Mouse (Mus musculus): Measurements from ENCODE around the gene Tinag.
"Not testable (repeated sequence)": the region's sequence is repeated elsewhere in the genome, so short reads cannot be mapped to it uniquely, and the experiment has no call there.

Gene Tinag

DNA sequence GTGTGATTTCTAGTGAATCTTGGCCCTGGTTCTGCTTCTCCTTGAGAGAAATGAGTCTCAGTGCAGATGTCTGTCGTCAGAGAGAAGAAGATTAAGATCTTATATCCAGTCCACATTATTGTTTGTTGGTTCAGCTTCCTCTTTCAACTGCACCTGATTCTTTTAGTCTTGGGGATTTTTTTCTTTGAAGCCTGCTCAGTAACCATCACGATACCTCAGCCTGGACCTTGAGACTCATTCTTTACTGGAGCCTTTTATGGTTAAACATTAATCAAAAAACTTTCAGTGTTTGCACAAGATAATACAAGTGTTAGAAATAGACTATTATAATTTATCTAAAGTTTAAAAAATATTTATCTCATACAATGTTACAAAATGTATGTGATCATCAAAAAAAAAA lies at the start of gene Tinag:
Tinag (minus strand) TSS at position 210 of the 400 bp plus-strand sequence.
- no peak for DNase-seq (ENCODE audit: low read depth, low spot score)

DNA sequence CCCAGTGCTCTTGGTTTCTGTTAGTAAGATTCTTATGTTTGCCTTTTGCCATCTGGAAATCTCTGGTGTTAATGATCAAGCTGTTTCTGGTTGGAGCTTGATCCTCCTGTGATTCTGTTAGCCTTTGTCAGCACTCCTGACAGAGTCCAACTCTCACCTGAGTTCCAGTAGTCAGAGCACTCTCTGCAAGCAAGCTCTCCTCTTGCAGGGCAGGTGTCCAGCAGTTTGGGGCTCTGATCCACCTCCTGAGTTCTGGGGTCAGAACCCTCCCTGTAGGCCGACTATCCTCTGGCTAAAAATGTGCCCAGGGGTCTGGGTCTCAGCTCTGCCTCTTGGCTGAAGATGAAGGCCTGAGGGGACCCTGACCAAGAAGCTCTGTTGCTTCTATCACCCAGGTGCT lies 37.6 kb upstream of the Tinag start:
- not testable (repeated sequence) for DNase-seq (ENCODE audit: low read depth, low spot score)

GRCm38 (mm10) chr9:77071676-77072075 lies 26.1 kb upstream of the Tinag start:
- no peak for DNase-seq (ENCODE audit: low read depth, low spot score)

GRCm38 (mm10) chr9:77056611-77057010 lies 11.0 kb upstream of the Tinag start:
- peak; percentile 24 for DNase-seq (ENCODE audit: low read depth, low spot score)

DNA sequence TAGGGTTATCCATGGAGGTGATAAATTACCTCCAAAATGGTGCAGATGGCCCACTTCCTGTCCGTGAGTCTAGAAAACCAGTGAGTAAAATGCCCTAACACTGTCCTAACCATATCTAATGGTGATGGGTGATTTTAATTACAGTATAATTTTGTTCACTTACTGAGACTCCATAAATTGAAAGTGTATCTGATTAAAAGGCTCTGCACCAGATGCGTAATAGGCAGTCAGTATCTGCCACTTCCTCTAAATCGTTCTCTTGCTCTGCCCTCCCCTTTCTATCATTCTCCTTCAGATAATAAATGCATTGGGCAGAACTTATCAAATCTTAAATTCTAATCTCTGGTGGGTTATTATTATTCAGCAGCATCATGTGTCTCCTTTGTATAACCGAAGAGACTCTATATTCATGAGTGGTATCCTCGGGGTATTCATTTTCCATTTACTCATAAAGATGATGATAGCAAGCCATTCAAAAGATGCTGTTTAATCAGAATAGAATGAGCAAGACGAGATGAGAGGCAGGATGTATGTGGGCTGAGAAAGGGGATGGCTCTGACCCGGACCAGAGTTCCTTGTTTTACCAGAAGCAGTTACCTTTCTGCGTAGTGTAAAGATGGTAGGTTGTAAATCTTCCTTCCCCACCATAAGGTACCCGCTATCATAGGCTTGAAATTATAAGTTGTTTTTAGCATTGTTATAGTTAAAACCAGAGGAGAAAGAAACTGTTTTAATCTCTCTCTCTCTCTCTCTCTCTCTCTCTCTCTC lies 9.0 kb upstream of the Tinag start:
- DNase-seq (ENCODE audit: low read depth, low spot score), result no peak

DNA sequence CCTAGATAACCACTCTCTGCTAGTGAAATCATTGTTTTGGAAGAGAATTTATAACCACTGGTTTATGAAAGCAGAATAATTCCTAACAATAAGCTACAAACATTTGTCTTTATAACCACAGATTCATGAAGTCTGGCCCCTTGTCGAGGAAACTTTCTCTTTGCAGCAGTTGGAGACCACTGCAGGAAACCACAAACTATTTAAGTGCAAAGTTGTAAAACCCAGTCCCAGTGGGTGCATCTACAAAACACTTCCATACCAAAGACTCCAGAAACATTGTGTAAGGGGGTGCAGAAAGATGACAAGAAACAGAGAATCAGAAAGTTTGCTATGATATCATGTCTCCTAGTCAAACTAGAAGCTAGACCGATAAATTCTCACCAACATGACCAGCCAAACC lies 5.8 kb upstream of the Tinag start:
- no peak for DNase-seq (ENCODE audit: low read depth, low spot score)

GRCm38 (mm10) chr9:77049669-77050068 lies 4.1 kb upstream of the Tinag start:
- DNase-seq (ENCODE audit: low read depth, low spot score), result no peak

DNA sequence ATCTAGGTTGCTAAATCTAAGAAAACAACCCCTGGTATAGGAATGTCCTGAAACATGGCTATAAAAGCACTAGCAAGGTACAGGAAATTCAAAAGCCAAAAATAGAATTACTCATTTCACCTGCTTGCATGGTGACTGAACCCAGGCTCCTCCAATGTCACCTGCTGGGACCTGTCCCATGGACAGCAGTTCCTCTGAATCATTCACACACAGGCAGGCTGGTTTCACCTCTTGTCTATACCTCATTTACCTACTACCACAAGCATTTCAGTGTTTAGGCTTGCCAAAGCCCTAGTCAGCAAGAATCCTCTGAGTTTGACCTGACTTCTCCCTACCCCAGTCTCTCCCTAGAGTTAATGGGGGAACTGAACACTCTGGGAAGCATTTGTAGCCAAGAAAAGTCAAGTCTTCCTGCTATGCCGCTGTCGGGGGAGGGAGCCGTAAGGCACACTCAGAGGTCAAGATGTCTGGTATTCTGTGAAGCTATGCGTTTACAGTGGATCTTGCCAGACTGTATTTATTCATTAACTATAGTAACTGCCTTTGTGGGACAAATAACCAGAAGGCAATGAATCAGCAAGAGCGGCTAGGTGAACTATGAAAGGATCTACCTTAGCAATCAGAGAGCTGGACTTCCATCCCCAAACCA lies 597 bp upstream of the Tinag start:
- DNase-seq (ENCODE audit: low read depth, low spot score), result no peak

DNA sequence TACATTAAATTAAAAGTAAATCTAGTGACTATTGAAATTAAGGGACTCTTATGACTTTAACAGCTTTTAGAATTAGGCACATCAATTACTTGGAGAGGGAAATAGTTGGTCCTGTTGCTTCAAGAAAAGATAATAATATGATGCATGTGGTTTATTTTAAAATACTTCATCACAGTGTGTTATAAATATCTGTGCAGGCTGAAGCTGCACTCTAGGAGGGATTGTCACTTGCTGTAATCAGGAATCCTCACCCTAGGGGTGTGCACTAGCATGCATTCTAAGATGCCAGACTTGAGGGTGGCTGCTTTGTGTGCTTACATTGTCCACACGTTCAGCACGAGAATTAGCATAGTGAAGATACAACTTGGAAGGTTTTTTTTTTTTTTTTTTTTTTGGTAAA lies 10.2 kb downstream of the Tinag start:
- peak; percentile 17 for DNase-seq (ENCODE audit: low read depth, low spot score)

DNA sequence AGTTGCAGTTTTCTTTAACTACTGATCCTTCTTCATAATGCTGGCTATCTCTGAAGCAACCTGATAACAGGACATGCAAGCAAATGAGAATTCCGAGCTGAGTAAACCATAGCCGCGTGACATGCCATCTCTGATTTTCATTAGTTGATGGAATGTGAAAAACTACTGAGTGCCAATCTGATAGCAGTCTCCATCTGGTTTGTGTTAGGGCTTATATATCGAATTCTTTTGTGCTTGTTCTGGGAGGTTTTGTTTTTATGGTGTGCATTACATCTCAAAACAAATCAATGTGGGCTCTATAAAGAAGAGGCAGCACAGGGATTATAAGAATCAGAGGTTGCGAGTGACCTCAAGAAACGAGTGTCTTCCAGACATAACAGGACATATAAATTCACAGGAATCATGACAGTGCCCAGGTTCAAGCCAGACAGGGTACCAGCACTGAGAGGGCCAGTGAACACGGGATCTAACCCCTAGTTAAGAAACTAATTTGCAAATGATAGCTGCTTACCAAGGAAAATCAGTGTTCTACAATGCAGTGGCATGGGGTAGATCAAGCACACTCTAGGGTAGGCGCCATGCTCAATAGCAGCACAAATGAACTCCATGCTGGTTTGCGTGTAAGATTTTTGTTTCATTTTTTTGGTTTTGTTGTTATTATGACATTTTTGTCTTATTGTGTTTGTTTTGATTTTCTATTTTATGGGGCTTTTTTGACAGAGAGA lies 13.0 kb downstream of the Tinag start:
- DNase-seq (ENCODE audit: low read depth, low spot score), result no peak

DNA sequence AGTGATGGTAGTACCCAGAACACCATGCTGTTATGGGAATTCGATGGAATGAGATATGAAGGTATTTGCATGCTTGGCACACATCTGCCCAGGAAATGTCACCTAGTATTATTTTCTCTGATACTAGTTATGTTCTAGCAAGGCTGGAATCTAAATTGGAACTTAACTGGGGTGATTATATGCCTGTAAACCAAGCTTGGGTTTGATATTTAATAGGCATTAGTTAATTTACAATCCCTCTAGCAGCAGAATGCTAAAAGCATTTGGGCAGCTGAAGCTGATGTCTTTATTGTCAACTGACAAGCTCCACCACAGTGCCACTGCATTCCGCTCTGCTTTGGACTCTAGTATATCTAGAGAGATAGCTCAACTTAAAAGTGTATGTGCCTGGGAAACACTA lies 20.3 kb downstream of the Tinag start:
- DNase-seq (ENCODE audit: low read depth, low spot score), result no peak

- no peak for DNase-seq (ENCODE audit: low read depth, low spot score)
These were observed 26.7 kb downstream of the Tinag start for GRCm38 (mm10) chr9:77018935-77019334.

DNA sequence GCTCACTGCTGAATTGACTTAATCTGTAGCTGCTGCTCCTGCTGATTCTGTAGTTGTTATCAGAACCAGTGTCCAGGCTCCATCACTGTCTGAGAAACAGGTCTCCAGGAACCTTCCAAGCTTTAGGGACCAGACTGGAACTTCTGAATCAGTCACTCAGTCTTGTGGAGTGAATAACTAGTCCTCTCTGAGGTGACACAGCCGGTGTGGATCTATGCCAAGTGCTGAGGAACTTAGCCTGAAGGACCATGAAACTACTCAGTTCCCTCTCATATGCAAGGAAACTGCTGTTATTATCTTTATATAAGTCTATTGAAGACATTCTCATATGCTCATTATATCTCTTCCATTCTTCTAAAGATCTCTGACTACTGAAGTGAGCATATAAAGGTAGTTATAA lies 49.6 kb downstream of the Tinag start:
- no peak for DNase-seq (ENCODE audit: low read depth, low spot score)

- DNase-seq (ENCODE audit: low read depth, low spot score), result peak; percentile 7
These were observed 55.6 kb downstream of the Tinag start for GRCm38 (mm10) chr9:76989946-76990345.

DNA sequence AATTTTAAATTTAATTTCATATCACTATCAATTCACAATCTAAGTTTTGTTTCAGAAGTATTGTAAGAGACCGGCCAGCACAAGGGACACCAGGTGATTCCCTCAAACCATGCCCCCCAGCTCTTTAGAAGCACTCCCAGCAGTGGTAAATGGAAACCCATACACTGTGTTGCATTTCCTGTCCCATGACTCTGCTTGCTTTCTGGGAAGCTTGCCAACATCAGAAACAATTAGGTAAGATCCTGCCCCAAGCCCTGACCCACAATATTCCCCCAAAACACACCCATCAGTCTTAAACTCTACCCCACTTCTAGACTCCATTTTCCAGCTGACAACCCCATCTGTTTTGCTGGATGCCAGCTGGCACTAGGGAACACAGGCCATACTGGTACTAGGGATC lies 110.8 kb downstream of the Tinag start:
- no peak for DNase-seq (ENCODE audit: low read depth, low spot score)

DNA sequence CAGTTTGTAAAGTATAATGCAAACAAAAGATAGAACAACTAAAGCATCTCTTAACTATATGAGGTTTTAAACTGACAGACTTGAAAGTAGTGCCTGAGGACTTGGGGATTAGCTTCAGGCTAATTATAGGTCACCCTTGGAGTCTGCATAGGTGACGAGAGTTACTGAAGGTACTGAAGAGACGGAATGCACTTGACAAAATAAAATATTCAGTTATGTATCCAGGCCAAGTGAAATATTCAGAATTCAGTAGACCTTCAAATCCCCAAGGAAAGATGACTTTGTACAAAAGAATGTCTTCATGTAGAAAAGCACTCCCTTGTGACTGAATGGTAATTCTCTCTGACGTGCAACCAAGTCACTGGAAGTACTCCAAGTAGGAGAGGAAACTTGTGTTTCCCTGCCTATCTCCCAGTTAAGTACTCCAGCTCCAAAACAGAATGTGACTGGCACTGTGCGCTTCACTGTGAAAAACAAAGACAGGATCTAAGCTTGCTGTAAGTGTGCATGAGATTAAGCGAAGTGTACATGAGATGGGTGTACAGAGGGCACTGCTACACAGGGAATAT lies 130.4 kb downstream of the Tinag start:
- DNase-seq (ENCODE audit: low read depth, low spot score), result no peak
